In genomic region chr19:21143970-21144595, GRCm38 (mm10) we compare ENCODE assay signal across 10 mouse cellular contexts.
DNase-seq lines count a peak whose midpoint lies in the region; ATAC-seq lines count a peak whose summit lies in the region.
"Had no signal": no experiment of that assay in that cellular context is flagged by ENCODE, and none has a peak within 500 bp of the region (broad histone marks: within the 10 kb centered on the region; RNA-seq: fewer than 3 reads in every experiment).

No protein-coding gene starts in this region.

- no peaks in the 10 kb centered on the region for H3K9me3 ChIP-seq in heart, embryonic 14.5 days (ENCODE audit: control insufficient read depth, low read length)
- H3K9me3 ChIP-seq in midbrain, embryonic 12.5 days = no peaks in the 10 kb centered on the region
- H3K9me3 ChIP-seq in midbrain, embryonic 14.5 days (ENCODE audit: control insufficient read depth, low read length) = no peaks in the 10 kb centered on the region
- no peaks in the 10 kb centered on the region for H3K9me3 ChIP-seq in stomach, embryonic 15.5 days
- H3K9me3 ChIP-seq: hindbrain, embryonic 12.5 days had no signal

- WGBS in heart, embryonic 14.5 days = 45% methylated on average over 7 of the region's 7 CpGs
- 27% methylated on average over 7 of the region's 7 CpGs for WGBS in midbrain, embryonic 12.5 days
- 29% methylated on average over 7 of the region's 7 CpGs for WGBS in midbrain, embryonic 14.5 days
- WGBS in stomach, embryonic 15.5 days = 25% methylated on average over 7 of the region's 7 CpGs

- no peaks in the 10 kb centered on the region; the same call in 1 of the 2 replicates for H3K27me3 ChIP-seq in heart, embryonic 14.5 days (ENCODE audit: control insufficient read depth, insufficient read depth, low read length)
- peaks cover 5% of the 10 kb centered on the region; the same call in 1 of the 2 replicates for H3K27me3 ChIP-seq in midbrain, embryonic 12.5 days
- H3K27me3 ChIP-seq in midbrain, embryonic 14.5 days (ENCODE audit: control insufficient read depth, insufficient read depth, low read length) = no peaks in the 10 kb centered on the region
- H3K27me3 ChIP-seq in stomach, embryonic 15.5 days (replicated peaks) = no peaks in the 10 kb centered on the region
- H3K27me3 ChIP-seq: hindbrain, embryonic 12.5 days had no signal

- no peaks in the 10 kb centered on the region for H3K36me3 ChIP-seq in heart, embryonic 14.5 days (ENCODE audit: control insufficient read depth, insufficient read depth, low read length)
- no peaks in the 10 kb centered on the region for H3K36me3 ChIP-seq in midbrain, embryonic 12.5 days
- H3K36me3 ChIP-seq in midbrain, embryonic 14.5 days (ENCODE audit: control insufficient read depth, insufficient read depth, low read length) = no peaks in the 10 kb centered on the region
- H3K36me3 ChIP-seq in stomach, embryonic 15.5 days = no peaks in the 10 kb centered on the region
- H3K36me3 ChIP-seq: hindbrain, embryonic 12.5 days had no signal

- H3K4me3 ChIP-seq in heart, embryonic 14.5 days (ENCODE audit: control insufficient read depth in 1 of 2, insufficient read depth in 1 of 2, low read depth in 1 of 2, low read length in 2 of 2) = no peak overlapping the region
- no peak overlapping the region for H3K4me3 ChIP-seq in midbrain, embryonic 12.5 days
- no peak overlapping the region for H3K4me3 ChIP-seq in midbrain, embryonic 14.5 days (replicated peaks; ENCODE audit: low read depth, low read length)
- H3K4me3 ChIP-seq in stomach, embryonic 15.5 days (replicated peaks) = no peak overlapping the region
- H3K4me3 ChIP-seq: erythroblast, embryonic 14.5 days; hindbrain, embryonic 12.5 days had no signal

- no peak for DNase-seq in heart, adult 18-20 months
- DNase-seq in midbrain, embryonic 14.5 days = no peak
- no peak for DNase-seq in spleen, postnatal 10 days (ENCODE audit: low spot score in 2 of 2)
- no peak for DNase-seq in urinary bladder, postnatal 14 days (ENCODE audit: low spot score)

- no peak overlapping the region for H3K27ac ChIP-seq in heart, embryonic 14.5 days (replicated peaks in 1 of 2; ENCODE audit: control insufficient read depth in 1 of 2, insufficient read depth in 1 of 2, low read depth in 2 of 2, low read length in 2 of 2)
- no peak overlapping the region for H3K27ac ChIP-seq in midbrain, embryonic 12.5 days (replicated peaks)
- H3K27ac ChIP-seq in midbrain, embryonic 14.5 days (replicated peaks; ENCODE audit: low read depth, low read length) = no peak overlapping the region
- H3K27ac ChIP-seq in stomach, embryonic 15.5 days = no peak overlapping the region
- H3K27ac ChIP-seq: hindbrain, embryonic 12.5 days had no signal

- no peak overlapping the region for H3K9ac ChIP-seq in heart, embryonic 14.5 days (ENCODE audit: low read length)
- no peak overlapping the region for H3K9ac ChIP-seq in midbrain, embryonic 12.5 days (replicated peaks)
- H3K9ac ChIP-seq in midbrain, embryonic 14.5 days (replicated peaks; ENCODE audit: low read length) = no peak overlapping the region
- no peak overlapping the region for H3K9ac ChIP-seq in stomach, embryonic 15.5 days
- H3K9ac ChIP-seq: hindbrain, embryonic 12.5 days had no signal

- no peak for ATAC-seq in heart, embryonic 14.5 days (ENCODE audit: insufficient number of reproducible peaks, insufficient read depth, low FRiP score, low read depth)
- ATAC-seq in midbrain, embryonic 12.5 days (ENCODE audit: low FRiP score, low read depth) = no peak; the same call in 1 of the 2 replicates
- no peak for ATAC-seq in midbrain, embryonic 14.5 days (ENCODE audit: low FRiP score, low TSS enrichment)
- 0 out of 4 replicates have a peak, but pooled peaks have one; percentile 6 to 13 for ATAC-seq in hematopoietic stem cell, adult 5-6 weeks (replicated peaks in 1 of 2; ENCODE audit: insufficient read depth in 1 of 2, low FRiP score in 2 of 2, low TSS enrichment in 1 of 2, low read depth in 1 of 2, poor library complexity in 2 of 2, severe bottlenecking in 2 of 2)
- ATAC-seq in stomach, embryonic 15.5 days (ENCODE audit: insufficient read depth, low FRiP score, low read depth) = no peak

- peak overlapping the region; percentile 43 for H3K4me2 ChIP-seq in heart, embryonic 14.5 days (ENCODE audit: low read length)
- peak overlapping the region; percentile 32 for H3K4me2 ChIP-seq in midbrain, embryonic 12.5 days (replicated peaks)
- H3K4me2 ChIP-seq in midbrain, embryonic 14.5 days (ENCODE audit: low read length) = no peak overlapping the region
- H3K4me2 ChIP-seq in stomach, embryonic 15.5 days = peak overlapping the region; percentile 8; the same call in 1 of the 2 replicates
- H3K4me2 ChIP-seq: hindbrain, embryonic 12.5 days had no signal

- peaks cover 5 to 8% of the 10 kb centered on the region in 2 experiments; a peak in 3 of 4 replicates for H3K4me1 ChIP-seq in heart, embryonic 14.5 days (ENCODE audit: control insufficient read depth in 2 of 2, insufficient read depth in 2 of 2, low read length in 2 of 2)
- peaks cover 14% of the 10 kb centered on the region for H3K4me1 ChIP-seq in midbrain, embryonic 12.5 days
- H3K4me1 ChIP-seq in midbrain, embryonic 14.5 days (ENCODE audit: control insufficient read depth, insufficient read depth, low read length) = peaks cover 12% of the 10 kb centered on the region; the same call in 1 of the 2 replicates
- H3K4me1 ChIP-seq in stomach, embryonic 15.5 days = no peaks in the 10 kb centered on the region

Comparison
In these comparisons a context has a peak if more than half of its experiments do, and no peak if none do; other contexts are left out.
1. ATAC-seq: peak in hematopoietic stem cell, adult 5-6 weeks (2 of 2); none in heart, embryonic 14.5 days (single experiment), midbrain, embryonic 12.5 days (single experiment), midbrain, embryonic 14.5 days (single experiment) and stomach, embryonic 15.5 days (single experiment).